Mouse (Mus musculus): ENCODE results near the gene Cdip1. TPM values are rescaled to one million over a fixed set of nuclear protein-coding genes. Genes with fewer than 3 reads are reported as not detected.
A peak's percentile ranks its signal among the peaks of the same experiment; 100 is the strongest.

Gene Cdip1
- total RNA-seq, 2 experiments from 2014 or later: 59.0 to 66.1 TPM

GRCm38 (mm10) chr16:4722915-4723209 lies 67.2 kb downstream of the Cdip1 start:
- intact Hi-C loops (cut with DNase I): no loop called here
- DNase-seq: no peak

DNA sequence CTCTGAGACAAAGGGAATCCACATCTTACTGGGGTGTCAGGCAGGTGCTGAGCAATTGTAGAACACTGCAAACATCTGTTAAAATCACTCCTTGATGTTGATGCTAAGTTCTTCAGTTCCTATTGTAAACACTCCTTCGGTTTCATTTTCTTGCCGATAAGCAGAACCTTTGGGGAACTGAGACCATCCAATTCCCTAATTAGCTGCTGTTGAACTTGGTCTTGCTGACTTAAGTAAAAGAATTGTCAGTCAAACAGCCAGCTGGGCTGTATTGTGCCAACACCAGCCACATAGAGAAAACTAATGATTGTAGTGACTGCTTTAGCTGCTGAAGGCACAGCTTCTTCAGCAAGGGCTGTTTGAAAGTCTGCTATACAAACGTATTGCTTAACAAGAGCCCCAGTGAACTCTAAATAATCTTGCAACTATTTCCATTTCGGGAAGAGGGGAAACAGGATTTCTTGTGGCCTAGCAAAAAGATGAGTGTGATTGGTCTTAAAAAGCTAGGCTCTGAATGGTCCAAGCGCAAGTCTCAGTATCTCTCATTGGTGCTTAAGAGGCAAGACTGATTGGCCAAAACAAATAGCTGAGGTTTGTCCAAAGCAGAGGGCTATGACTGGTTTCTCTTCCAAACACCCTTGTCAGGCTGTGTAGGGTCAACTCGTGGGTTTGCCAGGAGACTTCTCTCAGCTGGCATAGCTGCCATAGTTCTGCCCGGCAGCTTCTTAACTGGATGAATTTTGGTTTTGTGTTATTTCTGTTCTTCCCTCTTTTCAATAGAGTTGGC lies 67.8 kb downstream of the Cdip1 start:
- intact Hi-C loops (cut with DNase I): no loop called here
- no peak for DNase-seq

DNA sequence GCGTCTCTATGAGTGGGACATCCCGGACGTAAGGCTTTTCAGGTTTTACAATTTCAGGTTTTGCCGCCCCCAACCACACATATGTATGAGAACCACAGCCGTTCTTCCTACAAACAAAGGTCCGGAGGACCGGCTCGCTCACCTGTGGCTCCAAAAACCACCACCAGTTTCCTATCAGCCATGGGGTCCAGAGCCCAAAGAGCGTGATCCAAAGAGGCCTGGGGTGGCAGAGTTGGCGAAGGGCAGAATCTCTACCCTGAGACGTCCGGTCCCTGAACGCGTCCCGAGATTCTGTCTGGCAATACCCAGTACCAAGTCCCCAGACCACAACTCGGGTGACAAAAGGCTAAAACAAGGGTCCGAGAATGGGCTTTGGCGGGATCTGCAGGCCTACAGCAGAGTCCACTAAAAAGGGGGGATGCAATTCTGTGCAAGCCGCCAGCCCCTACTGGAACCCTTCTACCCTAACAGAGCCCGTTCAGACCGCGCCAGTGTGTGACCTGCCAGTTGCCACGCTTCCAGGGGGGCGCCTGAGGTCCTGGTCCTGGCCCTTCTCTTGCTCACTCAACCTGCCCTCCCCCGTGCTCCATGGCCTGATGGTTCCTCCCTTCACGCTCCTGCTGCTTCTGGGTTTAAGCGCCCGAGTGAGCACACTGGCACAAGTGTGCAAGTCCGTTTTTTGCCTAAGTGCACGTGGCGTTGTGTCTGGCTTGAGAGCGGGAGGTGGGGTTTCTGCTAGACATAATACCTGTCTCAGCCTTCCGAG lies 71.2 kb downstream of the Cdip1 start, which contains the start of gene Nmral1:
Gene Nmral1 (minus strand): TSS at position 604 of the 766 bp plus-strand sequence.
- intact Hi-C loops (cut with DNase I): no loop called here
- DNase-seq: peak; percentile 61 to 78

DNA sequence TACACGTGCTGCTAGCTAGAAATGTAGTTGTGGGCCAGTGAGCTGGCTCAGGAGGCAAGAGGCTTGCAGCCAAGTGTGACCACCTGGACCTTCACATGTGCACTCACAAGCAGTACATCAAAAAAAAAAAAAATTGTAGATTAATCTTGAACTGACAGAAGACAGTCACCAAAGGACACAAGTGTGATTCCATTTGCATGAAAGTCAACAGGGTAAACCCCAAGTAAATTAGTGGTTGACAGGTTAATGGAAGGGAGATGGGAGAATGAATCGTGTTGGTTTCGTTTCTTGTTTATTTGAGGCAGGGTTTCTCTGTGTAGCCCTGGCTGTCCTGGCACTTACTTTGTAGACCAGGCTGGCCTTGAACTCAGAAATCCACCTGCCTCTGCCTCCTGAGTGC lies 72.2 kb downstream of the Cdip1 start:
- intact Hi-C loops (cut with DNase I): no loop called here
- no peak for DNase-seq

DNA sequence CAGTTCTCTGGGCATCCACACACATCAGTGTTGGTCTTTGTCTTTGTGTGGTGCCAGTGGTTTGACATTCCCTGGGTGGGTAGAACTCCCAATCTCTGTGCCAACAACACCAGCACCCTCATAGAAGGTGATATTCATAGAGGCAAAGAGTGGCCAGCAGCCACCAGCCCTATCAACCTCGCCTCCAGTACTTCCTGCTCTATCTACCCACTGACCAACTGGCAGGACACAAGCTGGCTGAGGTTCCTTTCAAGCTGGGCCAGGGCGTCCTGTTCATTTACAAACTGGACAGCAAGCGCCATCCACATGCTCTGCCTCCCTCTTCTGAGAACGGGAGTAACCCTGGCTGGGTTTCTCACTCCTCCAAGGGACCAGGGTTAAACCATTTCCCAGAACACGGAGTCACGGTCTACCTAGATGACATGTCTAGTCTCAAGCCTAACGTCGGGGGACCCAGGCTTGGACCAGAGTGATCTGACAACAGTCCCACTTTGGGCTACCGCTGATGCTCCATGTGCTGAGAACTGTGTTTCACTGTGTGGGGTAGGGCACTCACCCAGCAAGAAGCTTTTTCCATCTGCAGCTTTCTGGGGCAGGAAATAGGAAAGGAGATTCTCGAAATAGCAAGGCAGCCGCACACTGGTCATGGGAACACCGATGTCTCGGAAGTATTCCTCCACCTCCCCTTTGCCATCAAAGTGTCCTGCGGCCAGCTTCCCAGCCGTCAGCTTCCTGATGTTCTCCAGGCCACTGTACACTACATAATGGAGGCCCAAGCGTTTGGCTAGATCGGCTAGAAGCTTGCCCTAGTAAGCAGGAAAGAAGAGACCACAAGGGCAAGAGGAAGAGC lies 76.0 kb downstream of the Cdip1 start:
- DNase-seq: peak in 1 of 2 experiments; percentile 45
- intact Hi-C loops (cut with DNase I): loop anchor here (5.0 kb wide), 1 partner anchor 73 kb away; no protein-coding TSS in a partner anchor

DNA sequence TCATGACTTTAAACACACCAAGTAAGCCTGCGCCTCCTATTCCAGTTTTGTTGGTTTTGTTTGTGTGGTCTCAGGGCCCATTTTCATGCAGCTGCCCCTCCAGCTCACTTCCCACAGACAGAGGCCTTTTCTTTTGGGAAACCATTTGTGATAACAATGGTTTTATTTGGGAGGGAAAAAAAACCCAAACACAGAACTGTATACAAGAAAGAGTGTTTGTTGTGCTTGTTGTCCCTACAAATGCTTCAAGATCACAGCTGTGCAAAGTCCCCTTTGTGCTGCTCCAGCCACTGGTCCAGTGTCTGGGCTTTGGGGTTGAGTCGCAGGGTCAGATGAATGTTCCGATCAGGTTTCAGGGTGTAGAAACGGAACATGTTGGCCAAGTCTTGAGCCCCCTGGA lies 78.9 kb downstream of the Cdip1 start:
- DNase-seq: no peak
- intact Hi-C loops (cut with DNase I): loop anchor here (5.0 kb wide), 1 partner anchor 76 kb away; no protein-coding TSS in a partner anchor

DNA sequence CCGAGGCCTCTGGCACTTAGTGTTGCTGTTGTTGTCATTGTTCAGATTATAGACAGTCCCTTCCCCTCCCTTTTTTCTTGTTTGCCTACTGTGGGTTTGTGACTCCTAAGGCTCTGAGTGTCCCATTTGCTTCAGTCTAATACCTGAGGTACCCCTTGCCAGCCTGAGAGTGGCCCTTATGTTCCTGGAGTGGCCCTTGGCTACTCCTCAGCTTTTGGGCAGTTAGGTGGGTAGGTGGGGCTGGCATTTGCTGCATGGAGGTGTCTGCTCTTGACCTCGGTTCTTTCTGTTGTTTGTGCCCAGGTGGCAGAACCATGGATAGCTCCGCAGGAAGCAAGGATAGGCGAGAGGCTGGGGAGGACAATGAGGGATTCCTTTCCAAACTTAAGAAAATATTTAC lies 84.6 kb downstream of the Cdip1 start:
- intact Hi-C loops (cut with DNase I): loop anchor here (5.0 kb wide), 1 partner anchor 162 kb away; no protein-coding TSS in a partner anchor
- no peak for DNase-seq

DNA sequence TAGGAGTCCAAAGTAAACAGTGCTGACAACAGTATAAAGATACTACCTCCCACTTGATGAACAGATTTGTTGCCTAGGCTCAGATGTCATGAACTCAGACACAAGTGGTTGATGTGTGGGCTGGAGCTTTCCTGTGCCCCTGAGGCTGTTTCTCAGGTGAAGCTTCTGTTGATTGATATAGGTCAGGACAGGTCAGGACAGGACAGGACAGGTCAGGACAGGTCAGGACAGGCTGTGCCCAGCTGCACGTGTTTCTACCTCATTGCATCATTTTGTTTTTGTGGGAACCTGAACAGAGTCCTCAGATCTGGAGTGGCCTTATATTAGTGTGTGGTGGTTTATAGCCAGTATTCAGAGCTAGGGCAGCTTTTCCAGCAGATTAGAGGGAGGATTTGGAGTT lies 87.4 kb downstream of the Cdip1 start:
- intact Hi-C loops (cut with DNase I): no loop called here
- DNase-seq: no peak

GRCm38 (mm10) chr16:4701211-4701610 lies 88.9 kb downstream of the Cdip1 start:
- intact Hi-C loops (cut with DNase I): no loop called here
- no peak for DNase-seq

Other genes with a start within 250 kb of the Cdip1 start
- 1,000 to 10,000 TPM in 1 of 2 experiments, 100 to 1,000 TPM in 1; 873 to 1,040 TPM for gene Srl, start 248.5 kb downstream of the Cdip1 start, total RNA-seq (2021)
- 1 to 10 TPM; 4.4 to 4.6 TPM for gene Tfap4, start 230.4 kb downstream of the Cdip1 start, total RNA-seq (2021)
- gene Glis2, start 195.6 kb downstream of the Cdip1 start, total RNA-seq (2021): 10 to 100 TPM; 16.0 to 16.7 TPM
- 100 to 1,000 TPM; 134 to 150 TPM for gene Pam16, start 165.3 kb downstream of the Cdip1 start, total RNA-seq (2021)
- gene Vasn, start 150.4 kb downstream of the Cdip1 start, total RNA-seq (2021): 10 to 100 TPM in 1 of 2 experiments, 1 to 10 TPM in 1; 9.2 to 11.0 TPM
- 100 to 1,000 TPM; 143 to 164 TPM for gene Dnaja3, start 150.3 kb downstream of the Cdip1 start, total RNA-seq (2021)
- gene Coro7, start 110.5 kb downstream of the Cdip1 start, total RNA-seq (2021): 10 to 100 TPM; 13.0 to 13.7 TPM
- 1 to 10 TPM; 2.8 to 3.4 TPM for gene Nmral1, start 70.9 kb downstream of the Cdip1 start, total RNA-seq (2021)
- 10 to 100 TPM; 72.2 to 88.2 TPM for gene Hmox2, start 63.9 kb downstream of the Cdip1 start, total RNA-seq (2021)
- gene 4930562C15Rik, start 45.1 kb upstream of the Cdip1 start, total RNA-seq (2021): not detected
- gene Ubald1, start 90.0 kb upstream of the Cdip1 start, total RNA-seq (2021): 10 to 100 TPM; 20.0 to 21.6 TPM
- gene Mgrn1, start 96.0 kb upstream of the Cdip1 start, total RNA-seq (2021): 100 to 1,000 TPM; 154 to 155 TPM
- 10 to 100 TPM; 20.5 to 21.3 TPM for gene Nudt16l1, start 148.5 kb upstream of the Cdip1 start, total RNA-seq (2021)
- gene Anks3, start 173.9 kb upstream of the Cdip1 start, total RNA-seq (2021): 10 to 100 TPM; 12.4 to 12.9 TPM
- gene Sept12, start 207.6 kb upstream of the Cdip1 start, total RNA-seq (2021): not detected
- gene Smim22, start 217.0 kb upstream of the Cdip1 start, total RNA-seq (2021): not detected
- 10 to 100 TPM; 16.2 to 19.7 TPM for gene Rogdi, start 223.3 kb upstream of the Cdip1 start, total RNA-seq (2021)